Mouse (Mus musculus) mouse trophoblast stem cell (cell line): ENCODE measurements around the gene Ankmy1.

Source experiments
- in situ Hi-C, 2 experiments: fragments of 300-500 bp; cut with MseI, MboI; formaldehyde crosslinking; loops; 2 replicates in 1 of 2; 3 replicates in 1 of 2; pipeline ENCODE4 v1.15.1; 2025

Gene Ankmy1

GRCm38 (mm10) chr1:92831188-92832001 is 71.3 kb downstream of the Ankmy1 start, which contains the start of gene Gpc1:
Gene Gpc1 (plus strand): TSS chr1:92831645.
- in situ Hi-C loops = no loop called here

- in situ Hi-C loops = no loop called here
Measured at GRCm38 (mm10) chr1:92830626-92831187, 72.0 kb downstream of the Ankmy1 start.

GRCm38 (mm10) chr1:92815756-92816294 is 86.9 kb downstream of the Ankmy1 start:
- in situ Hi-C loops = no loop called here

DNA sequence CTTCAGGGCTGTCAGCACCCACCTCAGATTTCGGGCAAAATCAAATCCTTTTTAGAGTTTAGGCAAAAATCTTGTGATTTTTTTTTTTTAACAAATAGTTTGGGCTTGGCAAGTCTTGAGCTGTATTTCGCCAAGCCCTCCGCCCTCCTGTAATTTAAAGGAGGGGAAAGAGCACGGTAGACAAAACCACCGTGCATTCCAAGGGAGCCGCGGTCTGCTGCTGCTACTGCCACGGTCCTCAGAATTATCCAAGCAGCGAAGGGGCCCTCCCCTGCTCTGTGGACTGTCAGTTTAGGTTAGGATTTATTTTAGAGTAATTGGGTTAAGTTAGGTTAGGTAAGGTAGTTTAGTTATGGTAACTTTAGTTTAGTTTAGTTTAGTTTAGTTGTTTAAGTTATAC is 87.6 kb downstream of the Ankmy1 start:
- in situ Hi-C loops = no loop called here

- in situ Hi-C loops = no loop called here
Measured at GRCm38 (mm10) chr1:92814319-92814718, 88.4 kb downstream of the Ankmy1 start.
